Mouse (Mus musculus): ENCODE data around the gene Bdkrb1.

Gene Bdkrb1

GRCm38 (mm10) chr12:105597135-105597534, 5.8 kb upstream of the Bdkrb1 start:
- DNase-seq (ENCODE audit: extremely low read depth, low read depth) = no peak

DNA sequence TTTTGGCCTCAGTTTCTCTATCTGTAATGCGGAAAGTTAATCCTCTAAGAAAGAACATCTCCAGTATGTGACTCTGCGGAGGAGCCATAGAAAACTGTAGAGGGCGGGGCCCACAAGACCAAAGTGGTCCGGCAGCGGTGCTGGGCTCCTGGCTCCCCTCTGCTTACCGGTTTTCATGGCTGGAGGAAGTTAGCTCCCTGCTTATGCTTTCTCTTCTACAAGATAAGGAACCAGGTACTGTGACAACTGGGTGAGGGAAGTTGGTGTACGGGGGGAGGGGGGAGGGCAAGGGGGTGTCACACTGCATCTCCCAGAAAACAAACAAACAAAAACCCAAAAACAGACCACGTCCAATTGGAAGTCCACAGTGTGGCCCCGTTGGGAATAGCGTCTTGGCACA, 4.4 kb upstream of the Bdkrb1 start:
- peak; percentile 11 for DNase-seq (ENCODE audit: extremely low read depth, low read depth)

- DNase-seq (ENCODE audit: extremely low read depth, low read depth) = no peak
Observed at GRCm38 (mm10) chr12:105599098-105599497, 3.8 kb upstream of the Bdkrb1 start.

- no peak for DNase-seq (ENCODE audit: extremely low read depth, low read depth)
Observed at GRCm38 (mm10) chr12:105601586-105601985, 1.3 kb upstream of the Bdkrb1 start.

- DNase-seq (ENCODE audit: extremely low read depth, low read depth) = no peak
Observed at GRCm38 (mm10) chr12:105603904-105604303, 1.0 kb downstream of the Bdkrb1 start.

GRCm38 (mm10) chr12:105605212-105605611, 2.3 kb downstream of the Bdkrb1 start:
- DNase-seq (ENCODE audit: extremely low read depth, low read depth) = no peak

DNA sequence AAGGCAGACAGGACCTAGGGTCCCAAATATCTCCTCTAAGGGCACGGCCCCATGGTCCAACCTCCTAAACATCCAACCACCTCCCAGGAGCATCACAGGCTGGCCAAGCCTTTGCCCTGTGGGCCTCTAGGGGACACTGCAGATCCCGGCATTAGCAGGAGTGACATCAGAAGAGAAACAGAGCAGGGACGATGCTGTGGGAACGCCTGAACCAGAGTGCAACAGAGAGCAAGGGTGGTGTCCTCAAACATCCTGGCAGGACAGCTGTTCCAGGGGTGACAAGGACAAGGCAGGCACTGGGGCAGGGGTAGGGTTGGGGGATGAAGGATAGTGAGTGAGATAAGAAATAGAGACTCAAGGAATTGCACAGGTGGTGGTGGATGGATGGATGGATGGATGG, 4.0 kb downstream of the Bdkrb1 start:
- DNase-seq (ENCODE audit: extremely low read depth, low read depth) = no peak

GRCm38 (mm10) chr12:105611045-105611444, 8.2 kb downstream of the Bdkrb1 start:
- no peak for DNase-seq (ENCODE audit: extremely low read depth, low read depth)

DNA sequence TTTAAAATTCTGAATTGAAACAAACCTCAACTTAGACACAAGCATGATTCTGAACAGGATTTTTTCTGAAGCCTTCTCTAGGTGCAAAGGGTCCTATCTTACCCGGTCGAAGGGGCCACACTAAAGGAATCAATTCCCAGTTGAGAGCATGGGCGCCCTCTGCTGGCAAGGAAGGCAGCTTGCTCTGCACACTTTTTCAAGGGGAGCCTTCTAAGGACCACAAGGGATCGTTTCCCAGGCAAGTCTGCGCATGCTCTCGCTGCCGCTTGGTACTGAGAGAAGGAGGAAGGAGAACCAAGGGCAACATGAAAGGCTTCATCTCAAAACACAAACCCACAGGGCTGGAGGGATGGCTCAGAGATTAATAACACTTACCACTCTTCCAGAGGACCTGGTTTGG, 8.9 kb downstream of the Bdkrb1 start:
- peak; percentile 18 for DNase-seq (ENCODE audit: extremely low read depth, low read depth)

- no peak for DNase-seq (ENCODE audit: extremely low read depth, low read depth)
Observed at GRCm38 (mm10) chr12:105613559-105613958, 10.7 kb downstream of the Bdkrb1 start.

DNA sequence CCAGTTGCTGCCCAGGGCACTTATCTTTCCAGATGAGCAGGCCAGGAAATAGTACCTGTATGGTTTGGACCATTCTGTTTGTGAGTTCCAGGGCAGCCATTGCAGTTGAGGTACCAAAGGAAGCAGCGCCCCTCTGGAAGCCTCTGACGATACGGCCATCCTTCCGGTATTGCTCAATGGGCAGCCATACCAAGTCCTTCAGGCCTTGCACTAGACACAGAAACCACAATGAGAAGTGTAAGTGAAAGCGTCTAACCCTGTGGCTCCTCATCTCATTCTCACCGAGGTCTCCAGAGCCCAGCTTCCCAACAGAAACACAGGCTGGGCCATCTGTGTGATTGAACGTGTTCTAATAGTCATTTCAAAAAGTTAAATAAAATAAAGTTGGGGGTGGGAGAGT, 19.2 kb downstream of the Bdkrb1 start:
- no peak for DNase-seq (ENCODE audit: extremely low read depth, low read depth)

DNA sequence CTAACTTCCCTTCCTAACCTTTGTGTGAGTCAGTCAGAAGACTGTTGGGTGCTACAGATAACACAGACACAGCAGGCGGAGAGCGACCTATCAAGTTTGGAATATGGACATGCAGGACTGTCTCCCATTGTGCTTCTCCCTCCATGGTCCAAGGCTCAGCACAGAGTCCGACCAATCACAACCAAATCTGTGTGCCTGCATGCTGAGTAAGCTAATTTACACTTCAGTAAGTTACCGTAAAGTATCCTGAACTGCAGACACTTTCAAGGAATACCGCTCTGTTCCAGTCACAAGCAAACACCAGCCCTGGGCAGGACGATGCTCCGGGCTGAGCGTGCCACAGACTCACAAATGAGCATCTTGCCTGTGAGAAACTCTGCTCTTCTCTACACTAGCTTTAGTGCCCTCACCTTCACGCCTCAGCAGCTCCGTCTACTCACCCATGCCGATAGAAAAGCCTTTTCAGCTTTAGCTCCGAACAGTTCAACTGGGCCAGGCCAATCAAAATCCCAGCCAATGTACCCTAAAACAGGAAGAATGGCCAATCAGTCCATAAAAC, 20.2 kb downstream of the Bdkrb1 start:
- DNase-seq (ENCODE audit: extremely low read depth, low read depth) = no peak

DNA sequence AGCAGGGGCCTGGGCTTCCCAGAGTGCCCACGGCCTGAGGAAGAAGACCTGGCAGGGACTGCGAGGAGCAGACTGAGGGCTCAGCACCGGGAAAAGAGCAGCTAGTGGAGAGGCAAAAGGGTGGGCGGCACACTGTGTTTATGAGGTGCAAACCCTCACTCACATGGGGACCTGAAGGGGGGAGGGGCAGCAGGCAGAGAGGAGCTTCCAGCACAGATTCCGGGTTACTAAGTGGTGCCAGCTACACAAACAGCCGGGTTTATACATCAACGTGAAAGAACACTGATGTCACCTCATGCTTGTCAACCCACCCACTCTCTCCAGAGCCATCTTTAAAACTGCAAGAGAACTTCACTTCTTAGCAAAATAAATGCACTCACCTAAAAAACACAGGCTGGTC, 22.9 kb downstream of the Bdkrb1 start:
- no peak for DNase-seq (ENCODE audit: extremely low read depth, low read depth)

DNA sequence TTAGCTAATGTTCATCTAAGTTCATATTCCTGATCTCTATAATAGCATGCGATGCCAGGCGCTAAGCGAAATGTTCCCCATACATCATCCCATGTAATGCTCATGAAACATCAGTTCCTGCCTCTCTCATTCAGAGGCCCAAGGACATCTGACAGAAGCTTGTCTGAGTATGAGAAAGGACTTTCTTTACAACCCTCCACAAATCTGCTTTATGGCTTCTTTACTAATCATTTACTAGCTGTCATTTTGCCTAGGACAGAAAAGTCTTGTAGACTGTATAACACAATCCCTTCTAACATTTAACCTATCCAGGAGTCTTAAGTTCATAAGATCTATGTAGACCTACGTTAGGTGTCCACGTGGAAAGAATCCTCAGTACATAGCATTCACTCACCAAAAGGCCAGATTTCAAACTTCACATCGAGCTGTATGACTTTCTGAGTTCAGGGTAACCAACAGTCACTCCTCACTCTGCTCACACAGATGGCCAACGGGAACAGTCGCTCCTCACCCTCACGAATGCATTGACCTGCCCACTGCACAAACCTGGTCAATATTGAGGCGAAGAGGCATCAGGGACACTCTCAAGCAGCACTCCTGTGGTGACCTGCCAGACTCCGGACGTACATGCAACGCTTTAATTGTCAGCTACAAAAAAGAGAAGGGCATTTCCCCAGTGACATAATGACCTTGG, 31.6 kb downstream of the Bdkrb1 start:
- no peak for DNase-seq (ENCODE audit: extremely low read depth, low read depth)

DNA sequence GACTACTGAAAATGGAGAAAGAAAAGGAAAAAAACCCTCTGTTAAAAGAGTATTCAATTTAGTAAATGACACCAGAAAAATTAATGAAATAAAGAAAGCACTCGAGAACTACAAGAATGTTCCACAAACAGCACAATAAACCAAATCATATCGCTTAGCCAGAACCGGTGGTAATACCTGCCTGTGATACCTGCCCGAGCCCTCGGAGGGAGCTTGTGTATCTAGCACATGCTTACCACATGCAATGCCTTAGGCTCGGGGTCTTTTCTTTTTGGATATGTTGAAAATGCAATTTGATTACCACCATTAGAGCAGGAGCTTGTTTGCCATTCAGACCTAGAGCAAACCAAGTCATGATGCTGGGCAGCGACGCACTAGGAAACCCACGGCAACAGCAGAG, 33.7 kb downstream of the Bdkrb1 start:
- no peak for DNase-seq (ENCODE audit: extremely low read depth, low read depth)

DNA sequence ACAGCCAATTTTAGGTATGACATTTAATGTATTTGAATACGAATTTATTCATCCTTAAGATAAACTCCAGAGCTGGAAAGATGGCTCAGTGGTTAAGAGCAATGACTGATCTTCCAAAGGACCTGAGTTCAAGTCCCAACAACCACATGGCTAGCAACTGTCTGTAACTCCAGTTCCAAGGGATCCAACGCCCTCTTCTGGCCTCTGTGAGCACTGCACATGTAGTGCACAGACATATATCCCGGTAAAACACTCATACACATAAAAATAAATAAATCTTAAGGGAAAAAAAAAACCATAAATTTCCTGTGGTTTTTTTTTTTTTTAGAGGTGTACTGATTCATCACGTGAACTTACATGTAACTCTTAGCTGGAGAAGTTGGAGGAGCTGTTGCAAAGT, 34.7 kb downstream of the Bdkrb1 start:
- no peak for DNase-seq (ENCODE audit: extremely low read depth, low read depth)

- DNase-seq (ENCODE audit: extremely low read depth, low read depth) = no peak
Observed at GRCm38 (mm10) chr12:105642770-105643321, 40.0 kb downstream of the Bdkrb1 start.
